Mouse (Mus musculus): ENCODE results near the gene Pou3f3. TPM values are rescaled to one million over a fixed set of nuclear protein-coding genes. Genes with fewer than 3 reads are reported as not detected.

Gene Pou3f3
- polyA plus RNA-seq, 1 experiment from 2014 or later, result 19.0 TPM

- peak overlapping the region; percentile 88 for H3K4me3 ChIP-seq
- H3K9me3 ChIP-seq, result no peaks in the 10 kb centered on the region
- H3K27ac ChIP-seq, result peak overlapping the region; percentile 99
- no peaks in the 10 kb centered on the region for H3K36me3 ChIP-seq (replicated peaks)
- WGBS, result under 1% methylated on average over 27 of the region's 58 CpGs
- H3K4me1 ChIP-seq, result peaks cover 12% of the 10 kb centered on the region
- peak overlapping the region; percentile 94 for H3K4me2 ChIP-seq
- no peaks in the 10 kb centered on the region for H3K27me3 ChIP-seq (replicated peaks)
- H3K9ac ChIP-seq, result peak overlapping the region; percentile 93
- ATAC-seq (replicated peaks), result no peak
Observed at GRCm38 (mm10) chr1:42697321-42697755, 1.8 kb downstream of the Pou3f3 start.

- H3K27me3 ChIP-seq (replicated peaks), result no peaks in the 10 kb centered on the region
- H3K27ac ChIP-seq, result peak overlapping the region; percentile 99
- H3K9me3 ChIP-seq, result no peaks in the 10 kb centered on the region
- under 1% methylated on average over 73 of the region's 80 CpGs for WGBS
- no peak for ATAC-seq (replicated peaks)
- H3K4me3 ChIP-seq, result peak overlapping the region; percentile 88
- H3K4me1 ChIP-seq, result peaks cover 15% of the 10 kb centered on the region
- H3K36me3 ChIP-seq (replicated peaks), result no peaks in the 10 kb centered on the region
- peak overlapping the region; percentile 94 for H3K4me2 ChIP-seq
- H3K9ac ChIP-seq, result peak overlapping the region; percentile 93
Observed at GRCm38 (mm10) chr1:42697756-42698583, 2.4 kb downstream of the Pou3f3 start.

- Histone ChIP-seq H3K4me3 (peak overlapping the region; percentile 88), H3K9me3 (no peaks in the 10 kb centered on the region), H3K4me1 (peaks cover 22% of the 10 kb centered on the region), H3K27ac (peak overlapping the region; percentile 99), H3K36me3 (replicated peaks) (no peaks in the 10 kb centered on the region), H3K4me2 (peak overlapping the region; percentile 94), H3K9ac (peak overlapping the region; percentile 93), H3K27me3 (replicated peaks) (no peaks in the 10 kb centered on the region)
- no peak for ATAC-seq (replicated peaks)
- under 1% methylated on average over 57 of the region's 57 CpGs for WGBS
Observed at GRCm38 (mm10) chr1:42698584-42699333, 3.2 kb downstream of the Pou3f3 start.

GRCm38 (mm10) chr1:42699471-42699871, 3.9 kb downstream of the Pou3f3 start:
- peak overlapping the region; percentile 99 for H3K27ac ChIP-seq
- H3K4me2 ChIP-seq, result peak overlapping the region; percentile 94
- H3K36me3 ChIP-seq (replicated peaks), result no peaks in the 10 kb centered on the region
- H3K9me3 ChIP-seq, result no peaks in the 10 kb centered on the region
- WGBS, result under 1% methylated on average over 19 of the region's 19 CpGs
- peak overlapping the region; percentile 88 for H3K4me3 ChIP-seq
- H3K4me1 ChIP-seq, result peaks cover 30% of the 10 kb centered on the region
- H3K9ac ChIP-seq, result peak overlapping the region; percentile 93
- H3K27me3 ChIP-seq (replicated peaks), result no peaks in the 10 kb centered on the region
- ATAC-seq (replicated peaks), result no peak

GRCm38 (mm10) chr1:42700171-42700570, 4.6 kb downstream of the Pou3f3 start:
- no peaks in the 10 kb centered on the region for H3K9me3 ChIP-seq
- 6% methylated on average over 3 of the region's 3 CpGs for WGBS
- H3K4me3 ChIP-seq, result peak overlapping the region; percentile 88
- H3K4me1 ChIP-seq, result peaks cover 37% of the 10 kb centered on the region
- no peaks in the 10 kb centered on the region for H3K27me3 ChIP-seq (replicated peaks)
- H3K4me2 ChIP-seq, result peak overlapping the region; percentile 58
- peak overlapping the region; percentile 44 for H3K9ac ChIP-seq
- peak overlapping the region; percentile 43 for H3K27ac ChIP-seq
- H3K36me3 ChIP-seq (replicated peaks), result no peaks in the 10 kb centered on the region
- no peak for ATAC-seq (replicated peaks)

- H3K9me3 ChIP-seq, result no peaks in the 10 kb centered on the region
- H3K4me1 ChIP-seq, result peaks cover 43% of the 10 kb centered on the region
- peak overlapping the region; percentile 39 for H3K9ac ChIP-seq
- H3K27me3 ChIP-seq (replicated peaks), result no peaks in the 10 kb centered on the region
- peak overlapping the region; percentile 49 for H3K27ac ChIP-seq
- WGBS, result 15% methylated on average over 1 of the region's 1 CpGs
- peak overlapping the region; percentile 88 for H3K4me3 ChIP-seq
- no peaks in the 10 kb centered on the region for H3K36me3 ChIP-seq (replicated peaks)
- H3K4me2 ChIP-seq, result peak overlapping the region; percentile 58
- ATAC-seq (replicated peaks), result no peak
Observed at GRCm38 (mm10) chr1:42700815-42701214, 5.2 kb downstream of the Pou3f3 start.

- no peaks in the 10 kb centered on the region for H3K27me3 ChIP-seq (replicated peaks)
- peak overlapping the region; percentile 58 for H3K4me2 ChIP-seq
- peaks cover 54% of the 10 kb centered on the region for H3K4me1 ChIP-seq
- H3K9ac ChIP-seq, result peak overlapping the region; percentile 39
- ATAC-seq (replicated peaks), result no peak
- peak overlapping the region; percentile 88 for H3K4me3 ChIP-seq
- H3K9me3 ChIP-seq, result no peaks in the 10 kb centered on the region
- peak overlapping the region; percentile 49; the same call in 1 of the 2 replicates for H3K27ac ChIP-seq
- WGBS, result 14% methylated on average over 5 of the region's 5 CpGs
- no peaks in the 10 kb centered on the region for H3K36me3 ChIP-seq (replicated peaks)
Observed at GRCm38 (mm10) chr1:42701833-42702611, 6.5 kb downstream of the Pou3f3 start.

- H3K27ac ChIP-seq, result peak overlapping the region; percentile 75
- no peak for ATAC-seq (replicated peaks)
- peaks cover 62% of the 10 kb centered on the region for H3K4me1 ChIP-seq
- H3K4me3 ChIP-seq, result peak overlapping the region; percentile 35
- peak overlapping the region; percentile 41; the same call in 1 of the 2 replicates for H3K9ac ChIP-seq
- H3K27me3 ChIP-seq (replicated peaks), result no peaks in the 10 kb centered on the region
- WGBS, result 5% methylated on average over 9 of the region's 9 CpGs
- no peaks in the 10 kb centered on the region for H3K9me3 ChIP-seq
- H3K4me2 ChIP-seq, result peak overlapping the region; percentile 56
- H3K36me3 ChIP-seq (replicated peaks), result no peaks in the 10 kb centered on the region
Observed at GRCm38 (mm10) chr1:42702984-42703383, 7.4 kb downstream of the Pou3f3 start.

GRCm38 (mm10) chr1:42703424-42703823, 7.9 kb downstream of the Pou3f3 start:
- H3K4me1 ChIP-seq, result peaks cover 66% of the 10 kb centered on the region
- H3K9me3 ChIP-seq, result no peaks in the 10 kb centered on the region
- H3K27me3 ChIP-seq (replicated peaks), result no peaks in the 10 kb centered on the region
- H3K27ac ChIP-seq, result peak overlapping the region; percentile 75
- H3K9ac ChIP-seq, result peak overlapping the region; percentile 41
- WGBS, result 3% methylated on average over 7 of the region's 7 CpGs
- H3K36me3 ChIP-seq (replicated peaks), result no peaks in the 10 kb centered on the region
- peak overlapping the region; percentile 35 for H3K4me3 ChIP-seq
- peak; percentile 12; the same call in 1 of the 2 replicates for ATAC-seq (replicated peaks)
- peak overlapping the region; percentile 56 for H3K4me2 ChIP-seq

- Histone ChIP-seq H3K4me1 (peaks cover 72% of the 10 kb centered on the region), H3K4me3 (peak overlapping the region; percentile 35), H3K27ac (peak overlapping the region; percentile 75), H3K9me3 (no peaks in the 10 kb centered on the region), H3K27me3 (replicated peaks) (no peaks in the 10 kb centered on the region), H3K9ac (peak overlapping the region; percentile 41), H3K4me2 (peak overlapping the region; percentile 56), H3K36me3 (replicated peaks) (no peaks in the 10 kb centered on the region)
- peak; percentile 80 for ATAC-seq (replicated peaks)
- 4% methylated on average over 26 of the region's 26 CpGs for WGBS
Observed at GRCm38 (mm10) chr1:42703851-42704613, 8.5 kb downstream of the Pou3f3 start.
